Mouse (Mus musculus): ENCODE data around the gene Nfia. TPM values are rescaled to one million over a fixed set of nuclear protein-coding genes. Genes with fewer than 3 reads are reported as not detected.

The Nfia gene
- polyA plus RNA-seq, 2 experiments = 51.9 to 71.2 TPM

DNA sequence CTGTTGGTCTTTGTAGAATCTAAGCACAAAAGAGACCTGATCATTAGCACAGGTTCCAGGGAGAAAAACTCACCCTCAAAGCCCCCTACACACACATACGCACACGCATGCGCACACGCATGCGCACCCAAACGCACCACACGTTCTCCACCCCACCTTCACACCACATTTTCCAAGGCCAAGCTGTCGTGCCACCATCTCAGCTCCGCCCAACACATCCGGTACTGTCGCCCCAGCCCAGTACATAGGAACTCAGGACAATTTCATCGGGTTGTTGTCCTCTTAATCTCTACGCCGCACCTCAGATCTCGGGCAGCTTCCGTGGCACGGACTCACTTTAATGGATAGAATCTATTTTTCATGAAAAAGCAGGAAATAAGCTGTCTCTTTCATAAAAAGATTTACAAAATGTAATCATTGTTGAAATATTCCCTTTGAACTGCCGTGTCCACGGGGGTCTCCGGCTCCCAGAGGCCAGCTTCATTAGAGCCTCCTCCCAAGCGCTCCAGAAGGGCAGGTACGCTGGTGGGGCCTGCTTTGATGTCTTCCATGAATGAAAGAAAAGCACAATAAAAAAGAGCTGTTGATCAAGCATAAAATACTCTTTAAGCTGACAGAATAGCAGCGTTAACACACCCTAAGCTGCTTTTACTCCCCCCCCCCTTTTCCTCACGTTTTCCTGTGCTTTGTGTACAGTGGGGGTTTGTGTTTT is 330.2 kb downstream of the Nfia start:
- Histone ChIP-seq H3K9me3 (ENCODE audit: control insufficient read depth, low read length) (no peaks in the 10 kb centered on the region), H3K4me3 (replicated peaks; ENCODE audit: low read length) (no peak overlapping the region), H3K4me2 (replicated peaks; ENCODE audit: low read depth, low read length, severe bottlenecking) (no peak overlapping the region; the same call in 1 of the 2 replicates), H3K4me1 (ENCODE audit: control insufficient read depth, insufficient read depth, low read length) (peaks cover 82% of the 10 kb centered on the region), H3K36me3 (ENCODE audit: control insufficient read depth, insufficient read depth, low read length) (peaks cover 2% of the 10 kb centered on the region; the same call in 1 of the 2 replicates), H3K27me3 (ENCODE audit: control insufficient read depth, insufficient read depth, low read length) (no peaks in the 10 kb centered on the region), H3K27ac (replicated peaks; ENCODE audit: low read depth, low read length) (no peak overlapping the region), H3K9ac (ENCODE audit: low read depth, low read length, severe bottlenecking) (no peak overlapping the region)
- ATAC-seq (ENCODE audit: low FRiP score, low read depth) = no peak
- TF ChIP-seq POLR2A (IDR thresholded peaks at IDR 0.05; ENCODE audit: borderline replicate concordance, extremely low read depth, insufficient read depth, insufficient read length) = no peak
- no peak for DNase-seq (ENCODE audit: low spot score)
- 46% methylated on average over 24 of the region's 24 CpGs for WGBS

DNA sequence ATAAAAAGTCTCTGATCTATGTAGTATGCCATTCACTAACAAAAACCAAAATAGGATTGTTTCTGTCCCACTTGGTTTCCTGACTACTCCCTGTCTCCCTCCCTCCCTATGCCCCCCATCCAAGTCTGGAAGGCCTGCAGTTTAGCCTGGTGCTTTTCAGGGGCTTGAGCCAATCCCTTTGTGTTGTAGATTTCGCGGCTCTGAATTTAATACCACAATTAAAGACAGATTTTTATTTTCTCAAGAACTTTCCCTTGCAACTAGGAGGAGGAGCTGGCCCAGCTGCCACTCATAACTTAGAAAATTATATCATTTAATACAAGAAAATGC is 330.8 kb downstream of the Nfia start:
- H3K9ac ChIP-seq (ENCODE audit: low read depth, low read length, severe bottlenecking) = no peak overlapping the region
- H3K4me1 ChIP-seq (ENCODE audit: control insufficient read depth, insufficient read depth, low read length) = peaks cover 84% of the 10 kb centered on the region
- 30% methylated on average over 2 of the region's 2 CpGs for WGBS
- H3K27ac ChIP-seq (replicated peaks; ENCODE audit: low read depth, low read length) = no peak overlapping the region
- no peaks in the 10 kb centered on the region for H3K36me3 ChIP-seq (ENCODE audit: control insufficient read depth, insufficient read depth, low read length)
- H3K4me3 ChIP-seq (replicated peaks; ENCODE audit: low read length) = no peak overlapping the region
- no peak for DNase-seq (ENCODE audit: low spot score)
- no peak for ATAC-seq (ENCODE audit: low FRiP score, low read depth)
- no peak for TF ChIP-seq POLR2A (IDR thresholded peaks at IDR 0.05; ENCODE audit: borderline replicate concordance, extremely low read depth, insufficient read depth, insufficient read length)
- no peak overlapping the region for H3K4me2 ChIP-seq (replicated peaks; ENCODE audit: low read depth, low read length, severe bottlenecking)
- no peaks in the 10 kb centered on the region for H3K27me3 ChIP-seq (ENCODE audit: control insufficient read depth, insufficient read depth, low read length)
- H3K9me3 ChIP-seq (ENCODE audit: control insufficient read depth, low read length) = no peaks in the 10 kb centered on the region

DNA sequence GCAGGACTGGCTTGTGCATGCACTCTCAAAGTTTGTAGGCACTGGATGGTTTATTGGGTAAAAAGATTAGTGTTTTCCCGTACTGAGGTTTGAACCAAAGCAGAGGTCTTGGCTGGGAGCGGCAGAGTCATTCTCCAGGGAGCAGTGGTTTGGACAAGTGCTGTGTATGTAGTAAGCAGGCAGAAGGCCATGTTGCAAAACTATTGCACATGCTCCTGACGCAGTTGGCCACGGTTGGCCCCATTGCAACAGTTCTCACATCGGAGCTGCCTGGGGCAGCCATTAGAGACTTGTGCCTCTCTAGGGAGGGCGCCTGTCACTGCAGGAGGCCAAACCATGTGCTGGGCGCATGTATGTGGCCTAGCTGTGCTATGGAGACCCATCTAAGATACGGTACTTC is 331.6 kb downstream of the Nfia start:
- DNase-seq (ENCODE audit: low spot score) (no peak), ATAC-seq (ENCODE audit: low FRiP score, low read depth) (no peak)
- H3K4me2 ChIP-seq (replicated peaks; ENCODE audit: low read depth, low read length, severe bottlenecking) = no peak overlapping the region
- H3K9me3 ChIP-seq (ENCODE audit: control insufficient read depth, low read length) = no peaks in the 10 kb centered on the region
- no peaks in the 10 kb centered on the region for H3K36me3 ChIP-seq (ENCODE audit: control insufficient read depth, insufficient read depth, low read length)
- 49% methylated on average over 8 of the region's 8 CpGs for WGBS
- no peak overlapping the region for H3K4me3 ChIP-seq (replicated peaks; ENCODE audit: low read length)
- no peaks in the 10 kb centered on the region for H3K27me3 ChIP-seq (ENCODE audit: control insufficient read depth, insufficient read depth, low read length)
- no peak overlapping the region for H3K27ac ChIP-seq (replicated peaks; ENCODE audit: low read depth, low read length)
- TF ChIP-seq POLR2A (IDR thresholded peaks at IDR 0.05; ENCODE audit: borderline replicate concordance, extremely low read depth, insufficient read depth, insufficient read length) = no peak
- H3K9ac ChIP-seq (ENCODE audit: low read depth, low read length, severe bottlenecking) = no peak overlapping the region
- H3K4me1 ChIP-seq (ENCODE audit: control insufficient read depth, insufficient read depth, low read length) = peaks cover 84% of the 10 kb centered on the region

DNA sequence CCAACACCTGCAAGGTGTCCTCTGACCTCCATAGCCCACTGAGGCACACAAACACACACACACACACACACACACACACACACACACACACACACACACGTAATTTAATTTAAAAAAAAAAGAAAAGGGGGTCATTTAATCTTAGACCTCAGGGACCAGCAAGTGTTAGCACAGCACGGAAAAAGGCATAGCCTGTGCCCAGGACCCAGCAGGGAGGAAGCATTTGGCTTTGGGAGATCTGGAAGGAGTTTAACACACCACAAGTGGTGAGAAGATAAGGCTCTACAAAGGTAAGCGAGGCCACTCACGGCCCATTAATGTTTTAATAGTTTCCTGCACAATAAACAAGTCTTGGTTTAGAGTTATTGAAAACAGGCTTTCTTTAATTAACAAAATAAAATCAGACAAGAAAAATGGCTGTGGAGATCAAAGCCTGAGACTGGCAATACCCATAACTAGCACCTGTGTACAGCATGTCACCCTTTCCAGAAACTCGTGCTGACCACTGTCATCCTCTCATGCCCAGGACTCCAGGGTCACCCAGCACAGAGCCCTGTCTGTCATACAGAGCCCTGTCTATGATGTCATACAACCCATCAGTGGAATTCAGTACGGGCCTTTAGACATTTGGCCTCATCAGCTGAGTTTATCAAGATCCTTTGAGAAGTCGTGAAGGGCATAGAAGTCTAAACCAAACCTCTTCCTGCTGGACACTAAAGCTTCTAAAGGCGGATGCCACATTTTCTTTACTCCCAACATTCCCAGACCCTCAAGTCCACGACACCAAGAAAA is 332.6 kb downstream of the Nfia start:
- Histone ChIP-seq H3K4me2 (replicated peaks; ENCODE audit: low read depth, low read length, severe bottlenecking) (no peak overlapping the region), H3K4me1 (ENCODE audit: control insufficient read depth, insufficient read depth, low read length) (peaks cover 80% of the 10 kb centered on the region), H3K9me3 (ENCODE audit: control insufficient read depth, low read length) (no peaks in the 10 kb centered on the region), H3K4me3 (replicated peaks; ENCODE audit: low read length) (no peak overlapping the region), H3K36me3 (ENCODE audit: control insufficient read depth, insufficient read depth, low read length) (no peaks in the 10 kb centered on the region), H3K9ac (ENCODE audit: low read depth, low read length, severe bottlenecking) (no peak overlapping the region), H3K27ac (replicated peaks; ENCODE audit: low read depth, low read length) (peak overlapping the region; percentile 81; the same call in 1 of the 2 replicates), H3K27me3 (ENCODE audit: control insufficient read depth, insufficient read depth, low read length) (no peaks in the 10 kb centered on the region)
- no peak for DNase-seq (ENCODE audit: low spot score)
- no peak for ATAC-seq (ENCODE audit: low FRiP score, low read depth)
- WGBS = 22% methylated on average over 9 of the region's 9 CpGs
- TF ChIP-seq POLR2A (IDR thresholded peaks at IDR 0.05; ENCODE audit: borderline replicate concordance, extremely low read depth, insufficient read depth, insufficient read length) = no peak

DNA sequence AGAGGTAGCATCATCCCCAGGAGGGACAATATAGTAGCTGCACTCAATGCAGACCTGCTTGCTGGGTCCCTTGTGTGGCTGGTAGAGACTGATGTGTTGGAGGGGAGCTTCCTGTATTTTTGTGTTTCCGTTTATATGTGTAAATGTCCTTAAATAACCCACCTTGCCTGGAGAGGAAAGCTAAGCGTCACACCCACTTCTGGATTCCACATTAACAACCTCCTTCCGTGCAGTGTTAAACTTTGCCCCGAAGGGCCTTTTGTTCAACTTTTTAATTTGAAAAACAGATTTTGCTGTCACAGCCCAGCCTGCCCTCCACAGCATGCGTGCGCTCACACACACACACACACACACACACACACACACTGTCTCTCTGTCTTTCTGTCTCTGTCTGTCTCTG is 333.4 kb downstream of the Nfia start:
- 4% methylated on average over 6 of the region's 6 CpGs for WGBS
- Histone ChIP-seq H3K4me2 (replicated peaks; ENCODE audit: low read depth, low read length, severe bottlenecking) (peak overlapping the region; percentile 43), H3K4me1 (ENCODE audit: control insufficient read depth, insufficient read depth, low read length) (peaks cover 77% of the 10 kb centered on the region), H3K27ac (replicated peaks; ENCODE audit: low read depth, low read length) (peak overlapping the region; percentile 81), H3K36me3 (ENCODE audit: control insufficient read depth, insufficient read depth, low read length) (no peaks in the 10 kb centered on the region), H3K9ac (ENCODE audit: low read depth, low read length, severe bottlenecking) (peak overlapping the region; percentile 6; the same call in 1 of the 2 replicates), H3K9me3 (ENCODE audit: control insufficient read depth, low read length) (no peaks in the 10 kb centered on the region), H3K4me3 (replicated peaks; ENCODE audit: low read length) (no peak overlapping the region), H3K27me3 (ENCODE audit: control insufficient read depth, insufficient read depth, low read length) (no peaks in the 10 kb centered on the region)
- ATAC-seq (ENCODE audit: low FRiP score, low read depth) = peak; percentile 14; the same call in 1 of the 2 replicates
- DNase-seq (ENCODE audit: low spot score) = peak; percentile 64
- no peak for TF ChIP-seq POLR2A (IDR thresholded peaks at IDR 0.05; ENCODE audit: borderline replicate concordance, extremely low read depth, insufficient read depth, insufficient read length)

All from limb, embryonic 14.5 days (tissue).